Mouse (Mus musculus) embryonic stem cell, embryonic (primary cell): Measurements from ENCODE around the gene Cnot8.

ENCODE experiments used
- CTCF ChIA-PET, 4 experiments: fragments of 300-600 bp in 2 of 4; fragments of 350-600 bp in 2 of 4; sonication (Branson Sonifier 250); formaldehyde crosslinking; loops; one replicate each; lab custom pipeline; 2022; ENCODE audit warnings: inconsistent platforms in 2 of 4; lab: Charles Lee
- POLR2A ChIA-PET, 4 experiments: fragments of 300-600 bp in 2 of 4; fragments of 350-600 bp in 2 of 4; sonication (Branson Sonifier 250); formaldehyde crosslinking; loops; one replicate each; lab custom pipeline; 2022; ENCODE audit warnings: antibody characterized with exemption in 4 of 4, inconsistent platforms in 1 of 4; lab: Charles Lee

The Cnot8 gene

GRCm38 (mm10) chr11:58103697-58104306, at the start of gene Cnot8:
Gene Cnot8, plus strand, starts transcription at chr11:58104153.
- ChIA-PET POLR2A (interaction anchor here (0.5 to 5.9 kb wide), 57 partner anchors 9 to 384 kb away, joined by 3 to 66 read pairs (median 4); partner anchors contain the start of genes Gm12248 (in 2 of the 4), Larp1 (in 2 of the 4), Gemin5 (in 1 of the 4) and Sh3bp5l (in 1 of the 4)), CTCF (interaction anchor here in 1 of 4 experiments (0.6 kb wide), 1 partner anchor 24 kb away, joined by 3 read pairs; no protein-coding TSS in a partner anchor)

GRCm38 (mm10) chr11:58057455-58057854, 46.5 kb upstream of the Cnot8 start:
- POLR2A ChIA-PET: interaction anchor here in 1 of 4 experiments (0.6 to 1.7 kb wide), 2 partner anchors 10 to 45 kb away, joined by 4 to 6 read pairs; no protein-coding TSS in a partner anchor
- CTCF ChIA-PET: interaction anchor here in 2 of 4 experiments (1.0 to 1.5 kb wide), 5 partner anchors 10 to 107 kb away, joined by 3 to 5 read pairs (median 4); no protein-coding TSS in a partner anchor

GRCm38 (mm10) chr11:58059752-58060151, 44.2 kb upstream of the Cnot8 start:
- ChIA-PET CTCF (interaction anchor here in 2 of 4 experiments (0.6 to 1.1 kb wide), 2 partner anchors 39 to 109 kb away, joined by 3 read pairs; no protein-coding TSS in a partner anchor), POLR2A (interaction anchor here in 2 of 4 experiments (0.7 to 1.4 kb wide), 3 partner anchors 10 to 22 kb away, joined by 3 read pairs; no protein-coding TSS in a partner anchor)

GRCm38 (mm10) chr11:58061218-58061617, 42.7 kb upstream of the Cnot8 start:
- ChIA-PET POLR2A (interaction anchor here in 1 of 4 experiments (1.1 to 3.4 kb wide), 4 partner anchors 13 to 41 kb away, joined by 3 to 20 read pairs (median 3); no protein-coding TSS in a partner anchor), CTCF (interaction anchor here in 1 of 4 experiments (0.6 kb wide), 1 partner anchor 26 kb away, joined by 4 read pairs; no protein-coding TSS in a partner anchor)

GRCm38 (mm10) chr11:58062586-58062985, 41.4 kb upstream of the Cnot8 start:
- ChIA-PET CTCF (interaction anchor here in 1 of 4 experiments (0.6 kb wide), 1 partner anchor 22 kb away, joined by 4 read pairs; no protein-coding TSS in a partner anchor), POLR2A (interaction anchor here in 1 of 4 experiments (1.0 to 3.4 kb wide), 7 partner anchors 10 to 45 kb away, joined by 3 to 20 read pairs (median 3); partner anchors contain the start of gene Cnot8)

GRCm38 (mm10) chr11:58065025-58065424, 38.9 kb upstream of the Cnot8 start:
- POLR2A ChIA-PET: interaction anchor here in 2 of 4 experiments (1.1 to 1.5 kb wide), 3 partner anchors 13 to 36 kb away, joined by 3 to 4 read pairs (median 3); no protein-coding TSS in a partner anchor

GRCm38 (mm10) chr11:58072978-58073377, 31.0 kb upstream of the Cnot8 start:
- ChIA-PET CTCF (interaction anchor here in 1 of 4 experiments (0.7 kb wide), 1 partner anchor 288 kb away, joined by 3 read pairs; no protein-coding TSS in a partner anchor), POLR2A (interaction anchor here in 2 of 4 experiments (0.7 to 4.0 kb wide), 9 partner anchors 10 to 56 kb away, joined by 3 to 20 read pairs (median 3); no protein-coding TSS in a partner anchor)

More at GRCm38 (mm10) chr11:58065025-58065424, 38.9 kb upstream of the Cnot8 start:
- CTCF ChIA-PET: interaction anchor here in 1 of 4 experiments (0.8 kb wide), 1 partner anchor 9 kb away, joined by 3 read pairs; no protein-coding TSS in a partner anchor

- CTCF ChIA-PET: interaction anchor here in 1 of 4 experiments (0.6 kb wide), 1 partner anchor 69 kb away, joined by 3 read pairs; no protein-coding TSS in a partner anchor
- POLR2A ChIA-PET: interaction anchor here in 2 of 4 experiments (0.5 to 1.5 kb wide), 2 partner anchors 10 to 25 kb away, joined by 3 read pairs; no protein-coding TSS in a partner anchor
These were observed 26.7 kb upstream of the Cnot8 start for GRCm38 (mm10) chr11:58077270-58077669.

- POLR2A ChIA-PET: interaction anchor here in 2 of 4 experiments (0.7 to 1.2 kb wide), 3 partner anchors 12 to 21 kb away, joined by 3 to 4 read pairs (median 3); partner anchors contain the start of gene Gm12248 (in 1 of the 2)
- CTCF ChIA-PET: interaction anchor here in 1 of 4 experiments (0.6 to 1.3 kb wide), 2 partner anchors 10 to 256 kb away, joined by 4 to 5 read pairs; no protein-coding TSS in a partner anchor
These were observed 22.2 kb upstream of the Cnot8 start for GRCm38 (mm10) chr11:58081716-58082115.

- ChIA-PET POLR2A (interaction anchor here in 3 of 4 experiments (0.6 to 7.3 kb wide), 16 partner anchors 8 to 130 kb away, joined by 3 to 49 read pairs (median 4); partner anchors contain the start of gene Cnot8 (in 2 of the 3)), CTCF (interaction anchor here in 2 of 4 experiments (0.5 to 2.0 kb wide), 3 partner anchors 11 to 239 kb away, joined by 3 to 7 read pairs (median 5); no protein-coding TSS in a partner anchor)
These were observed 11.4 kb upstream of the Cnot8 start for GRCm38 (mm10) chr11:58092541-58092940.

GRCm38 (mm10) chr11:58093021-58093528, 10.9 kb upstream of the Cnot8 start, which contains the start of gene Gm12248:
Gene Gm12248, minus strand, starts transcription at chr11:58093134.
- ChIA-PET CTCF (interaction anchor here in 2 of 4 experiments (0.6 kb wide), 2 partner anchors 26 to 97 kb away, joined by 3 to 5 read pairs; no protein-coding TSS in a partner anchor), POLR2A (interaction anchor here in 3 of 4 experiments (0.6 to 7.3 kb wide), 16 partner anchors 8 to 131 kb away, joined by 3 to 49 read pairs (median 4); partner anchors contain the start of gene Cnot8 (in 2 of the 3))

GRCm38 (mm10) chr11:58094766-58095165, 9.2 kb upstream of the Cnot8 start:
- ChIA-PET CTCF (no interaction called here), POLR2A (interaction anchor here in 3 of 4 experiments (0.7 to 7.3 kb wide), 11 partner anchors 8 to 132 kb away, joined by 3 to 49 read pairs (median 5); partner anchors contain the start of gene Cnot8 (in 2 of the 3))

GRCm38 (mm10) chr11:58095561-58095960, 8.4 kb upstream of the Cnot8 start:
- ChIA-PET CTCF (no interaction called here), POLR2A (interaction anchor here in 2 of 4 experiments (0.9 to 7.3 kb wide), 5 partner anchors 8 to 133 kb away, joined by 3 to 49 read pairs (median 6); partner anchors contain the start of gene Cnot8 (in 2 of the 2))

GRCm38 (mm10) chr11:58096160-58096559, 7.8 kb upstream of the Cnot8 start:
- POLR2A ChIA-PET: interaction anchor here in 3 of 4 experiments (0.7 to 5.0 kb wide), 3 partner anchors 8 to 140 kb away, joined by 3 to 38 read pairs (median 5); partner anchors contain the start of gene Cnot8 (in 1 of the 3)
- CTCF ChIA-PET: no interaction called here

GRCm38 (mm10) chr11:58096821-58097620, 6.9 kb upstream of the Cnot8 start:
- POLR2A ChIA-PET: interaction anchor here in 3 of 4 experiments (0.6 to 2.3 kb wide), 9 partner anchors 11 to 184 kb away, joined by 3 to 8 read pairs (median 3); no protein-coding TSS in a partner anchor
- CTCF ChIA-PET: interaction anchor here in 1 of 4 experiments (0.6 to 1.4 kb wide), 2 partner anchors 147 to 255 kb away, joined by 3 read pairs; no protein-coding TSS in a partner anchor
